Mouse (Mus musculus): Measurements from ENCODE around the gene Fam187b. TPM values are rescaled to one million over a fixed set of nuclear protein-coding genes. Genes with fewer than 3 reads are reported as not detected.

The Fam187b gene
- total and polyA plus RNA-seq, 3 experiments, result not detected

DNA sequence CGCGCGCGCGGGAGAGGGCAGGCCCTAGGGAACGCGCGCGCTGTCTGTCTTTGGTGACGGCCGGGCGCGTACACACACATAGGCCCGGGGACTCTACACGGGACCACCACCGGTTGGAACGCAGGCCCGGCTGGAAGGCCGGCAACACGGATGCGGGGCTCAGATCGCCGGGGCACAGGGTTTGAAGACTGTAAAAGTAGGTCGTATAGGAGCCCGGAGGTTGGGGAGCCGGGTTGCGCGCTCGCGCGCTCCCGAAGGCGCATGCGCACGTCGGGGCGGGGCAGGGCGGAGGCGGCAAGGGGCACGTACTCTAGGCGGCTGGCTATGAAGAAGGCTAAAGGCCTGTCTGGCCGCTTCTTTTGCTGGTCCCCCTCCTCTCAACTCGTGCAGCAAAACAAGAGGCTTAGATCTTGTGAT lies 16.2 kb upstream of the Fam187b start:
- no peaks in the 10 kb centered on the region for H3K27me3 ChIP-seq (replicated peaks)
- peaks cover 21 to 45% of the 10 kb centered on the region in 2 experiments for H3K4me1 ChIP-seq (ENCODE audit: control insufficient read depth in 1 of 2, insufficient read depth in 2 of 2)
- in situ Hi-C loops (cut with MboI; ENCODE audit: low pct_ligation_motif_present, low pct_unique_long_range_greater_than_20kb, low sequenced_read_pairs), result no loop called here
- no peak for TF ChIP-seq IRF4 (IDR thresholded peaks at IDR 0.05; ENCODE audit: low read depth, low read length)
- no peak for TF ChIP-seq USF1 (IDR thresholded peaks at IDR 0.05; ENCODE audit: low read depth, low read length)
- no peak for TF ChIP-seq USF2 (conservative IDR thresholded peaks at IDR 0.05; ENCODE audit: low read depth, low read length)
- TF ChIP-seq ZKSCAN1 (IDR thresholded peaks at IDR 0.05; ENCODE audit: borderline replicate concordance, low read depth, low read length), result no peak
- TF ChIP-seq MAFK (IDR thresholded peaks at IDR 0.05; ENCODE audit: insufficient replicate concordance, low read length), result no peak
- TF ChIP-seq ETS1 (conservative IDR thresholded peaks at IDR 0.05; ENCODE audit: low read depth, low read length), result no peak
- TF ChIP-seq CHD1 (IDR thresholded peaks at IDR 0.05; ENCODE audit: low read depth, low read length), result no peak
- TF ChIP-seq HCFC1 (IDR thresholded peaks at IDR 0.05; ENCODE audit: low read depth, low read length), result peak; percentile 57
- no peak for TF ChIP-seq MAZ (IDR thresholded peaks at IDR 0.05; ENCODE audit: low read depth, low read length)
- TF ChIP-seq EP300 (IDR thresholded peaks at IDR 0.05; ENCODE audit: low read length), result no peak
- TF ChIP-seq POLR2A (IDR thresholded peaks at IDR 0.05; ENCODE audit: low read depth, low read length), result peak; percentile 79
- TF ChIP-seq MEF2A (IDR thresholded peaks at IDR 0.05; ENCODE audit: borderline replicate concordance, low read depth, low read length), result no peak
- no peak; the same call in 1 of the 2 replicates for TF ChIP-seq ELF1 (IDR thresholded peaks at IDR 0.05; ENCODE audit: low read depth, low read length)
- 0 out of 2 replicates have a peak, but pooled peaks have one; percentile 47 for TF ChIP-seq KAT2A (IDR thresholded peaks at IDR 0.05; ENCODE audit: insufficient replicate concordance, low read length)
- TF ChIP-seq ZMIZ1 (IDR thresholded peaks at IDR 0.05; ENCODE audit: low read depth, low read length), result peak; percentile 21; the same call in 1 of the 2 replicates
- TF ChIP-seq GABPA (IDR thresholded peaks at IDR 0.05; ENCODE audit: insufficient replicate concordance, low read depth, low read length), result no peak
- TF ChIP-seq E2F4 (IDR thresholded peaks at IDR 0.05; ENCODE audit: insufficient replicate concordance, low read depth, low read length), result peak; percentile 36; the same call in 1 of the 2 replicates
- peak; percentile 51; the same call in 1 of the 2 replicates for TF ChIP-seq POLR2AphosphoS2 (IDR thresholded peaks at IDR 0.05; ENCODE audit: low read depth, low read length)
- TF ChIP-seq PAX5 (IDR thresholded peaks at IDR 0.05; ENCODE audit: low read length), result no peak
- no peak for TF ChIP-seq CHD2 (IDR thresholded peaks at IDR 0.05; ENCODE audit: low read length)
- TF ChIP-seq SIN3A (IDR thresholded peaks at IDR 0.05; ENCODE audit: low read length), result no peak
- TF ChIP-seq ZC3H11A (IDR thresholded peaks at IDR 0.05; ENCODE audit: low read depth, low read length), result no peak
- no peak; the same call in 1 of the 2 replicates for TF ChIP-seq MXI1 (IDR thresholded peaks at IDR 0.05; ENCODE audit: low read depth, low read length)
- TF ChIP-seq TCF12 (IDR thresholded peaks at IDR 0.05; ENCODE audit: low read depth, low read length), result peak; percentile 68; the same call in 1 of the 2 replicates
- TF ChIP-seq CTCF (conservative IDR thresholded peaks at IDR 0.05 in 1 of 2, IDR thresholded peaks at IDR 0.05 in 1 of 2; ENCODE audit: low read depth in 2 of 2, low read length in 2 of 2), result no peak
- TF ChIP-seq UBTF (IDR thresholded peaks at IDR 0.05; ENCODE audit: low read depth, low read length), result peak; percentile 66; the same call in 1 of the 2 replicates
- peak; percentile 89 for TF ChIP-seq NRF1 (IDR thresholded peaks at IDR 0.05; ENCODE audit: low read depth, low read length)
- no peak for TF ChIP-seq JUND (conservative IDR thresholded peaks at IDR 0.05; ENCODE audit: low read depth, low read length)
- peak; percentile 55; the same call in 1 of the 2 replicates for TF ChIP-seq TBP (conservative IDR thresholded peaks at IDR 0.05; ENCODE audit: low read depth, low read length)
- peak; percentile 74 for TF ChIP-seq NELFE (IDR thresholded peaks at IDR 0.05; ENCODE audit: low read depth, low read length)
- TF ChIP-seq JUN (IDR thresholded peaks at IDR 0.05; ENCODE audit: insufficient read depth, low read depth, low read length), result no peak
- TF ChIP-seq MYC (IDR thresholded peaks at IDR 0.05; ENCODE audit: low read depth, low read length), result no peak
- TF ChIP-seq RAD21 (IDR thresholded peaks at IDR 0.05; ENCODE audit: low read depth, low read length), result no peak
- no peak for TF ChIP-seq ZNF384 (IDR thresholded peaks at IDR 0.05; ENCODE audit: low read depth, low read length)
- no peak for TF ChIP-seq RCOR1 (conservative IDR thresholded peaks at IDR 0.05; ENCODE audit: low read depth, low read length)
- peak; percentile 50; the same call in 1 of the 2 replicates for TF ChIP-seq MAX (IDR thresholded peaks at IDR 0.05; ENCODE audit: low read length)
- no peak for TF ChIP-seq SMC3 (IDR thresholded peaks at IDR 0.05; ENCODE audit: low read depth, low read length)
- no peak for TF ChIP-seq BHLHE40 (IDR thresholded peaks at IDR 0.05; ENCODE audit: low read depth, low read length)
- peak overlapping the region; percentile 70; the same call in 1 of the 2 replicates for H3K4me2 ChIP-seq (ENCODE audit: insufficient read depth, low read depth, poor library complexity, severe bottlenecking)
- H3K9ac ChIP-seq (ENCODE audit: insufficient read depth, low read depth), result peak overlapping the region; percentile 100
- DNase-seq (ENCODE audit: extremely low read depth), result peak; percentile 79
- dilution Hi-C loops (cut with MboI; ENCODE audit: extremely low pct_ligation_motif_present, extremely low pct_unique_long_range_greater_than_20kb, low sequenced_read_pairs), result no loop called here
- H3K4me3 ChIP-seq (replicated peaks in 1 of 3; ENCODE audit: low read depth in 2 of 3, low read length in 2 of 3, poor library complexity in 1 of 3), result peak overlapping the region; percentile 67 to 91 (median 88)
- no peaks in the 10 kb centered on the region; the same call in 1 of the 2 replicates for H3K79me2 ChIP-seq (replicated peaks; ENCODE audit: control insufficient read depth, extremely low read depth, insufficient read depth, poor library complexity, severe bottlenecking)
- peaks cover 24 to 43% of the 10 kb centered on the region in 2 experiments for H3K36me3 ChIP-seq (replicated peaks in 1 of 2; ENCODE audit: control insufficient read depth in 1 of 2, insufficient read depth in 1 of 2, low read length in 1 of 2)
- H3K9me3 ChIP-seq (replicated peaks; ENCODE audit: low read length), result no peaks in the 10 kb centered on the region
- H3K27ac ChIP-seq (ENCODE audit: insufficient read depth, low read depth), result peak overlapping the region; percentile 69

All from CH12.LX (cell line).